Mouse (Mus musculus) neural tube, embryonic 14.5 days (tissue): Measurements from ENCODE around the gene Il17rd. TPM values are rescaled to one million over a fixed set of nuclear protein-coding genes. Genes with fewer than 3 reads are reported as not detected.
A peak's percentile ranks its signal among the peaks of the same experiment; 100 is the strongest.

Experiments
- ATAC-seq: fragments of 200-750 bp; cut with Nextera tagmentation; 2 replicates; pipeline ENCODE4 v1.8.0; 2017; ENCODE audit warnings: low read depth, mild to moderate bottlenecking, moderate TSS enrichment, moderate library complexity
- H3K27ac ChIP-seq: fragments of 300-500 bp; sonication (generic); 2 replicates; pipeline ENCODE4 v1.5.1; 2014; ENCODE audit warnings: low read depth, mild to moderate bottlenecking, control low read depth, low read length, moderate library complexity, mixed read lengths
- H3K27me3 ChIP-seq: fragments of 300-500 bp; sonication (generic); 2 replicates; pipeline ENCODE4 v1.6.1; 2014; ENCODE audit warnings: low read length; ENCODE audit not compliant: control insufficient read depth, insufficient read depth
- H3K36me3 ChIP-seq: fragments of 300-500 bp; sonication (generic); 2 replicates; pipeline ENCODE4 v1.6.1; 2014; ENCODE audit warnings: low read length, mixed read lengths; ENCODE audit not compliant: control insufficient read depth, insufficient read depth
- H3K4me1 ChIP-seq: fragments of 300-500 bp; sonication (generic); 2 replicates; pipeline ENCODE4 v1.6.1; 2014; ENCODE audit warnings: low read length; ENCODE audit not compliant: control insufficient read depth, insufficient read depth
- H3K4me2 ChIP-seq: fragments of 300-500 bp; sonication (generic); 2 replicates; pipeline ENCODE4 v1.6.1; 2014; ENCODE audit warnings: mild to moderate bottlenecking, low read depth, low read length, control low read depth
- H3K4me3 ChIP-seq: fragments of 300-500 bp; sonication (generic); 2 replicates; pipeline ENCODE4 v1.5.1; 2014; ENCODE audit warnings: low read depth, low read length, control low read depth, mixed read lengths
- H3K9ac ChIP-seq: fragments of 300-500 bp; sonication (generic); replicated peaks from 2 replicates; pipeline ENCODE4 v1.6.1; 2014; ENCODE audit warnings: low read depth, mild to moderate bottlenecking, control low read depth, low read length, mixed read lengths
- H3K9me3 ChIP-seq: fragments of 300-500 bp; sonication (generic); 2 replicates; pipeline ENCODE4 v1.6.1; 2016; ENCODE audit warnings: low read length; ENCODE audit not compliant: control insufficient read depth
- WGBS: fragments of 180-500 bp; shearing (Covaris S2); extraction: QIAGEN DNeasy Blood & Tissue Kit; methylation state at CpG from one replicate; pipeline ENCODE4 v1.1.7; 2014; 5-methylcytosine and 5-hydroxymethylcytosine counted together
- polyA plus RNA-seq: library from polyadenylated mRNA; unstranded; fragments of >200 nt; fragmentation: Nextera tagmentation; extraction: Ambion mirVana; gene quantifications from 2 replicates; pipeline ENCODE4 v1.2.1, GENCODE M21; 2014

Gene Il17rd
- 2.1 and 2.4 TPM in 2 replicates for polyA plus RNA-seq

GRCm38 (mm10) chr14:27038783-27039182 is at the start of gene Il17rd:
Gene Il17rd (plus strand): TSS chr14:27038941.
- no peaks in the 10 kb centered on the region for H3K36me3 ChIP-seq
- peaks cover 4% of the 10 kb centered on the region for H3K4me1 ChIP-seq
- H3K4me3 ChIP-seq, result peak within 1 kb of the TSS; percentile 97
- WGBS, result under 1% methylated on average over 25 of the region's 29 CpGs
- H3K4me2 ChIP-seq, result peak within 1 kb of the TSS; percentile 95
- peak; percentile 93 for ATAC-seq
- H3K27ac ChIP-seq, result peak within 1 kb of the TSS; percentile 60
- H3K9ac ChIP-seq, result peak within 1 kb of the TSS; percentile 73
- no peaks in the 10 kb centered on the region for H3K9me3 ChIP-seq
- peaks cover 3% of the 10 kb centered on the region; the same call in 1 of the 2 replicates for H3K27me3 ChIP-seq

GRCm38 (mm10) chr14:26991622-26992021 is 47.1 kb upstream of the Il17rd start:
- 50% methylated on average over 18 of the region's 18 CpGs for WGBS
- Histone ChIP-seq H3K9ac (no peak overlapping the region), H3K27me3 (no peaks in the 10 kb centered on the region), H3K4me3 (no peak overlapping the region), H3K4me1 (no peaks in the 10 kb centered on the region), H3K4me2 (no peak overlapping the region), H3K36me3 (no peaks in the 10 kb centered on the region), H3K9me3 (no peaks in the 10 kb centered on the region), H3K27ac (no peak overlapping the region)
- no peak for ATAC-seq

GRCm38 (mm10) chr14:26993427-26993826 is 45.3 kb upstream of the Il17rd start:
- Histone ChIP-seq H3K9ac (no peak overlapping the region), H3K27ac (no peak overlapping the region), H3K4me1 (no peaks in the 10 kb centered on the region), H3K4me2 (no peak overlapping the region), H3K27me3 (no peaks in the 10 kb centered on the region), H3K9me3 (no peaks in the 10 kb centered on the region), H3K36me3 (no peaks in the 10 kb centered on the region), H3K4me3 (no peak overlapping the region)
- no peak for ATAC-seq
- WGBS, result 77% methylated on average over 3 of the region's 3 CpGs

GRCm38 (mm10) chr14:26994211-26994741 is 44.5 kb upstream of the Il17rd start, which contains the start of gene Hesx1:
Gene Hesx1 (plus strand): TSS chr14:26994416.
- no peaks in the 10 kb centered on the region for H3K4me1 ChIP-seq
- H3K36me3 ChIP-seq, result no peaks in the 10 kb centered on the region
- 11% methylated on average over 16 of the region's 16 CpGs for WGBS
- peak within 1 kb of the TSS; percentile 54 for H3K4me2 ChIP-seq
- H3K27ac ChIP-seq, result no peak within 1 kb of the TSS
- no peak within 1 kb of the TSS for H3K9ac ChIP-seq
- H3K27me3 ChIP-seq, result no peaks in the 10 kb centered on the region
- no peaks in the 10 kb centered on the region for H3K9me3 ChIP-seq
- ATAC-seq, result no peak
- peak within 1 kb of the TSS; percentile 21 for H3K4me3 ChIP-seq

- no peaks in the 10 kb centered on the region for H3K9me3 ChIP-seq
- H3K4me2 ChIP-seq, result no peak overlapping the region
- no peak for ATAC-seq
- no peaks in the 10 kb centered on the region for H3K4me1 ChIP-seq
- H3K27ac ChIP-seq, result no peak overlapping the region
- H3K4me3 ChIP-seq, result no peak overlapping the region
- H3K27me3 ChIP-seq, result peaks cover 4% of the 10 kb centered on the region; the same call in 1 of the 2 replicates
- H3K9ac ChIP-seq, result no peak overlapping the region
- no peaks in the 10 kb centered on the region for H3K36me3 ChIP-seq
Observed at GRCm38 (mm10) chr14:26996257-26996656, 42.5 kb upstream of the Il17rd start.

- Histone ChIP-seq H3K9ac (no peak overlapping the region), H3K27ac (no peak overlapping the region), H3K27me3 (peaks cover 4% of the 10 kb centered on the region; the same call in 1 of the 2 replicates), H3K36me3 (no peaks in the 10 kb centered on the region), H3K9me3 (no peaks in the 10 kb centered on the region), H3K4me3 (no peak overlapping the region), H3K4me1 (no peaks in the 10 kb centered on the region), H3K4me2 (no peak overlapping the region)
- 2% methylated on average over 11 of the region's 11 CpGs for WGBS
- no peak for ATAC-seq
Observed at GRCm38 (mm10) chr14:27000386-27000785, 38.4 kb upstream of the Il17rd start.

- no peak overlapping the region for H3K9ac ChIP-seq
- ATAC-seq, result no peak
- H3K4me3 ChIP-seq, result no peak overlapping the region
- H3K27me3 ChIP-seq, result peaks cover under 1% of the 10 kb centered on the region; the same call in 1 of the 2 replicates
- 73% methylated on average over 7 of the region's 7 CpGs for WGBS
- no peaks in the 10 kb centered on the region for H3K36me3 ChIP-seq
- H3K9me3 ChIP-seq, result no peaks in the 10 kb centered on the region
- no peak overlapping the region for H3K27ac ChIP-seq
- H3K4me1 ChIP-seq, result no peaks in the 10 kb centered on the region
- no peak overlapping the region for H3K4me2 ChIP-seq
Observed at GRCm38 (mm10) chr14:27004906-27005305, 33.8 kb upstream of the Il17rd start.

- WGBS, result 29% methylated on average over 6 of the region's 6 CpGs
- H3K27ac ChIP-seq, result no peak overlapping the region
Observed at GRCm38 (mm10) chr14:27005937-27006336, 32.8 kb upstream of the Il17rd start.

GRCm38 (mm10) chr14:27011561-27011960 is 27.2 kb upstream of the Il17rd start:
- Histone ChIP-seq H3K9me3 (no peaks in the 10 kb centered on the region), H3K36me3 (no peaks in the 10 kb centered on the region), H3K27ac (no peak overlapping the region), H3K27me3 (no peaks in the 10 kb centered on the region), H3K4me2 (no peak overlapping the region), H3K4me3 (no peak overlapping the region), H3K9ac (no peak overlapping the region), H3K4me1 (no peaks in the 10 kb centered on the region)
- no peak for ATAC-seq
- WGBS, result 79% methylated on average over 5 of the region's 5 CpGs

More at GRCm38 (mm10) chr14:27005937-27006336, 32.8 kb upstream of the Il17rd start:
- H3K4me1 ChIP-seq, result no peaks in the 10 kb centered on the region
- no peaks in the 10 kb centered on the region for H3K9me3 ChIP-seq
- H3K4me2 ChIP-seq, result no peak overlapping the region
- H3K9ac ChIP-seq, result no peak overlapping the region
- no peak for ATAC-seq
- no peak overlapping the region for H3K4me3 ChIP-seq
- H3K36me3 ChIP-seq, result no peaks in the 10 kb centered on the region
- no peaks in the 10 kb centered on the region for H3K27me3 ChIP-seq
